7 mouse cellular contexts compared by ENCODE assay signal in genomic region chr9:107565556-107565955, GRCm38 (mm10). TPM values are rescaled to one million over a fixed set of nuclear protein-coding genes. Genes with fewer than 3 reads are reported as not detected.
DNase-seq lines count a peak whose midpoint lies in the region; ATAC-seq and TF ChIP-seq lines count a peak whose summit lies in the region.
"Not testable (repeated sequence)": the region's sequence is repeated elsewhere in the genome, so short reads cannot be mapped to it uniquely, and the experiment has no call there.

No protein-coding gene starts in this region.

- H3K4me2 ChIP-seq in forebrain, embryonic 12.5 days = not testable (repeated sequence)
- H3K4me2 ChIP-seq in heart, embryonic 16.5 days (ENCODE audit: low read depth, low read length) = peak overlapping the region; percentile 18; the same call in 1 of the 2 replicates
- peak overlapping the region; percentile 72 for H3K4me2 ChIP-seq in kidney, embryonic 15.5 days
- peak overlapping the region; percentile 37 for H3K4me2 ChIP-seq in liver, embryonic 11.5 days
- peak overlapping the region; percentile 91 for H3K4me2 ChIP-seq in lung, postnatal 0 days (replicated peaks; ENCODE audit: low read depth, low read length)

- H3K4me1 ChIP-seq in forebrain, embryonic 12.5 days = peaks cover 46% of the 10 kb centered on the region
- peaks cover 26% of the 10 kb centered on the region for H3K4me1 ChIP-seq in heart, embryonic 16.5 days (ENCODE audit: control insufficient read depth, insufficient read depth, low read length)
- H3K4me1 ChIP-seq in kidney, embryonic 15.5 days = peaks cover 58% of the 10 kb centered on the region
- peaks cover 43% of the 10 kb centered on the region for H3K4me1 ChIP-seq in liver, embryonic 11.5 days (replicated peaks; ENCODE audit: control insufficient read depth, insufficient read depth, low read length)
- peaks cover 15% of the 10 kb centered on the region; the same call in 1 of the 2 replicates for H3K4me1 ChIP-seq in lung, postnatal 0 days (ENCODE audit: insufficient read depth, low read depth, low read length)
- H3K4me1 ChIP-seq in small intestine, adult 2 months (ENCODE audit: control insufficient read depth, insufficient read depth, insufficient read length, low read length) = peaks cover 28% of the 10 kb centered on the region

- H3K9me3 ChIP-seq in forebrain, embryonic 12.5 days; heart, embryonic 16.5 days (replicated peaks; ENCODE audit: control insufficient read depth, low read length); kidney, embryonic 15.5 days (replicated peaks); liver, embryonic 11.5 days (ENCODE audit: control insufficient read depth, low read length); lung, postnatal 0 days (ENCODE audit: low read length): not testable (repeated sequence)

- not testable (repeated sequence) for H3K27me3 ChIP-seq in forebrain, embryonic 12.5 days; heart, embryonic 16.5 days (ENCODE audit: control insufficient read depth, insufficient read depth, low read length); kidney, embryonic 15.5 days; liver, embryonic 11.5 days (replicated peaks; ENCODE audit: control insufficient read depth, insufficient read depth, low read length); lung, postnatal 0 days (replicated peaks; ENCODE audit: insufficient read depth, low read length); small intestine, adult 2 months (ENCODE audit: control insufficient read depth, insufficient read depth, low read length)

- H3K36me3 ChIP-seq in forebrain, embryonic 12.5 days (replicated peaks) = peaks cover 45% of the 10 kb centered on the region
- peaks cover 14% of the 10 kb centered on the region for H3K36me3 ChIP-seq in heart, embryonic 16.5 days (ENCODE audit: control insufficient read depth, insufficient read depth)
- peaks cover 43% of the 10 kb centered on the region for H3K36me3 ChIP-seq in kidney, embryonic 15.5 days
- H3K36me3 ChIP-seq in liver, embryonic 11.5 days (ENCODE audit: control insufficient read depth, insufficient read depth, low read length) = peaks cover 23% of the 10 kb centered on the region
- not testable (repeated sequence) for H3K36me3 ChIP-seq in lung, postnatal 0 days (ENCODE audit: insufficient read depth, low read length)
- H3K36me3 ChIP-seq in small intestine, adult 2 months (ENCODE audit: control insufficient read depth, insufficient read depth, low read length) = peaks cover 25% of the 10 kb centered on the region

- ATAC-seq in forebrain, embryonic 12.5 days (ENCODE audit: low FRiP score); heart, embryonic 16.5 days (replicated peaks; ENCODE audit: extremely low read depth, insufficient read depth, low FRiP score); kidney, embryonic 15.5 days (replicated peaks; ENCODE audit: low FRiP score); liver, embryonic 11.5 days (replicated peaks; ENCODE audit: low FRiP score); lung, postnatal 0 days: not testable (repeated sequence)

- peak; percentile 61 for TF ChIP-seq CTCF in lung, postnatal 0 days (IDR thresholded peaks at IDR 0.05)
- not testable (repeated sequence) for TF ChIP-seq CTCF in small intestine, adult 2 months (IDR thresholded peaks at IDR 0.05; ENCODE audit: extremely low read depth, insufficient read length, insufficient replicate concordance, low read depth, low read length)

- H3K27ac ChIP-seq in forebrain, embryonic 12.5 days = 0 out of 2 replicates have a peak overlapping the region, but pooled peaks have one; percentile 8
- peak overlapping the region; percentile 9 for H3K27ac ChIP-seq in heart, embryonic 16.5 days (ENCODE audit: low read length)
- H3K27ac ChIP-seq in kidney, embryonic 15.5 days = peak overlapping the region; percentile 89
- H3K27ac ChIP-seq in liver, embryonic 11.5 days (ENCODE audit: low read depth, low read length) = not testable (repeated sequence)
- peak overlapping the region; percentile 92 for H3K27ac ChIP-seq in lung, postnatal 0 days (ENCODE audit: low read length)
- peak overlapping the region; percentile 99 for H3K27ac ChIP-seq in small intestine, adult 2 months (ENCODE audit: insufficient read depth, low read depth, low read length)

- TF ChIP-seq EP300 in lung, postnatal 0 days (IDR thresholded peaks at IDR 0.05) = not testable (repeated sequence)

- not testable (repeated sequence) for TF ChIP-seq POLR2A in small intestine, adult 2 months (IDR thresholded peaks at IDR 0.05; ENCODE audit: low read depth, low read length)

- H3K4me3 ChIP-seq in forebrain, embryonic 12.5 days (replicated peaks); heart, embryonic 16.5 days (ENCODE audit: low read length): not testable (repeated sequence)
- peak overlapping the region; percentile 18; the same call in 1 of the 2 replicates for H3K4me3 ChIP-seq in kidney, embryonic 15.5 days (replicated peaks)
- peak overlapping the region; percentile 21 for H3K4me3 ChIP-seq in liver, embryonic 11.5 days (ENCODE audit: low read depth, low read length)
- peak overlapping the region; percentile 19; the same call in 1 of the 2 replicates for H3K4me3 ChIP-seq in lung, postnatal 0 days (ENCODE audit: low read depth, low read length)
- H3K4me3 ChIP-seq in small intestine, adult 2 months (ENCODE audit: low read depth, low read length) = peak overlapping the region; percentile 27

- DNase-seq in NIH3T3 (ENCODE audit: low read depth) = peak; percentile 38
- DNase-seq in liver, embryonic 11.5 days (ENCODE audit: low spot score) = not testable (repeated sequence)
- peak; percentile 55 for DNase-seq in lung, postnatal 0 days (ENCODE audit: low spot score)

- not testable (repeated sequence) for H3K9ac ChIP-seq in forebrain, embryonic 12.5 days; heart, embryonic 16.5 days (ENCODE audit: low read length); kidney, embryonic 15.5 days; liver, embryonic 11.5 days (ENCODE audit: low read depth, low read length)
- H3K9ac ChIP-seq in lung, postnatal 0 days (replicated peaks; ENCODE audit: low read depth) = peak overlapping the region; percentile 19; the same call in 1 of the 2 replicates

- WGBS in forebrain, embryonic 12.5 days = 50% methylated on average over 5 of the region's 5 CpGs
- 43% methylated on average over 5 of the region's 5 CpGs for WGBS in heart, embryonic 16.5 days
- WGBS in kidney, embryonic 15.5 days = 50% methylated on average over 5 of the region's 5 CpGs
- 43% methylated on average over 5 of the region's 5 CpGs for WGBS in liver, embryonic 11.5 days
- WGBS in lung, postnatal 0 days = 37% methylated on average over 5 of the region's 5 CpGs
- WGBS in small intestine, adult 2 months = 45% methylated on average over 5 of the region's 5 CpGs

RNA-seq across cellular contexts. Expression of gene Hyal2, which starts 2.2 kb away (rescaled TPM):
- 108 and 110 TPM in 2 replicates for polyA plus RNA-seq in forebrain, embryonic 12.5 days (2016; fragmentation: Nextera tagmentation; extraction: Ambion mirVana)
- polyA plus RNA-seq in heart, embryonic 16.5 days (2015; fragmentation: Nextera tagmentation; extraction: Ambion mirVana) = 87.4 and 87.7 TPM in 2 replicates
- 111 and 117 TPM in 2 replicates for polyA plus RNA-seq in kidney, embryonic 15.5 days (2015; fragmentation: Nextera tagmentation; extraction: Ambion mirVana)
- 89.7 and 92.5 TPM in 2 replicates for polyA plus RNA-seq in liver, embryonic 11.5 days (2014; fragmentation: Nextera tagmentation; extraction: Ambion mirVana)
- 103 and 104 TPM in 2 replicates for polyA plus RNA-seq in lung, postnatal 0 days (2015; fragmentation: Nextera tagmentation; extraction: Ambion mirVana)
- polyA plus RNA-seq in small intestine, adult 2 months (2012; rRNA removed) = 119 and 213 TPM in 2 replicates

RNA-seq across cellular contexts. Expression of gene Tusc2, which starts 2.5 kb away (rescaled TPM):
- 77.2 and 79.9 TPM in 2 replicates for polyA plus RNA-seq in forebrain, embryonic 12.5 days (2016; fragmentation: Nextera tagmentation; extraction: Ambion mirVana)
- 44.3 and 44.7 TPM in 2 replicates for polyA plus RNA-seq in heart, embryonic 16.5 days (2015; fragmentation: Nextera tagmentation; extraction: Ambion mirVana)
- 46.5 and 46.8 TPM in 2 replicates for polyA plus RNA-seq in kidney, embryonic 15.5 days (2015; fragmentation: Nextera tagmentation; extraction: Ambion mirVana)
- 60.6 and 62.7 TPM in 2 replicates for polyA plus RNA-seq in liver, embryonic 11.5 days (2014; fragmentation: Nextera tagmentation; extraction: Ambion mirVana)
- 38.1 and 41.5 TPM in 2 replicates for polyA plus RNA-seq in lung, postnatal 0 days (2015; fragmentation: Nextera tagmentation; extraction: Ambion mirVana)
- 38.8 and 49.7 TPM in 2 replicates for polyA plus RNA-seq in small intestine, adult 2 months (2012; rRNA removed)

RNA-seq across cellular contexts. Expression of gene Hyal1, which starts 11.2 kb away (rescaled TPM):
- polyA plus RNA-seq in forebrain, embryonic 12.5 days (2016; fragmentation: Nextera tagmentation; extraction: Ambion mirVana) = 6.9 and 8.4 TPM in 2 replicates
- 7.5 and 8.4 TPM in 2 replicates for polyA plus RNA-seq in heart, embryonic 16.5 days (2015; fragmentation: Nextera tagmentation; extraction: Ambion mirVana)
- polyA plus RNA-seq in kidney, embryonic 15.5 days (2015; fragmentation: Nextera tagmentation; extraction: Ambion mirVana) = 8.6 and 10.5 TPM in 2 replicates
- 4.2 and 4.6 TPM in 2 replicates for polyA plus RNA-seq in liver, embryonic 11.5 days (2014; fragmentation: Nextera tagmentation; extraction: Ambion mirVana)
- 9.7 and 11.0 TPM in 2 replicates for polyA plus RNA-seq in lung, postnatal 0 days (2015; fragmentation: Nextera tagmentation; extraction: Ambion mirVana)
- polyA plus RNA-seq in small intestine, adult 2 months (2012; rRNA removed) = 2.3 and 2.6 TPM in 2 replicates

RNA-seq across cellular contexts. Expression of gene Naa80, which starts 13.1 kb away (rescaled TPM):
- 13.7 and 14.2 TPM in 2 replicates for polyA plus RNA-seq in forebrain, embryonic 12.5 days (2016; fragmentation: Nextera tagmentation; extraction: Ambion mirVana)
- polyA plus RNA-seq in heart, embryonic 16.5 days (2015; fragmentation: Nextera tagmentation; extraction: Ambion mirVana) = 15.1 and 19.2 TPM in 2 replicates
- 16.0 and 19.3 TPM in 2 replicates for polyA plus RNA-seq in kidney, embryonic 15.5 days (2015; fragmentation: Nextera tagmentation; extraction: Ambion mirVana)
- polyA plus RNA-seq in liver, embryonic 11.5 days (2014; fragmentation: Nextera tagmentation; extraction: Ambion mirVana) = 20.5 and 20.7 TPM in 2 replicates
- polyA plus RNA-seq in lung, postnatal 0 days (2015; fragmentation: Nextera tagmentation; extraction: Ambion mirVana) = 17.9 and 22.0 TPM in 2 replicates
- polyA plus RNA-seq in small intestine, adult 2 months (2012; rRNA removed) = 26.3 and 46.3 TPM in 2 replicates

RNA-seq across cellular contexts. Expression of gene Rassf1, which starts 14.2 kb away (rescaled TPM):
- polyA plus RNA-seq in forebrain, embryonic 12.5 days (2016; fragmentation: Nextera tagmentation; extraction: Ambion mirVana) = 40.0 and 45.7 TPM in 2 replicates
- polyA plus RNA-seq in heart, embryonic 16.5 days (2015; fragmentation: Nextera tagmentation; extraction: Ambion mirVana) = 54.0 and 55.3 TPM in 2 replicates
- 61.7 and 63.4 TPM in 2 replicates for polyA plus RNA-seq in kidney, embryonic 15.5 days (2015; fragmentation: Nextera tagmentation; extraction: Ambion mirVana)
- 31.2 and 37.0 TPM in 2 replicates for polyA plus RNA-seq in liver, embryonic 11.5 days (2014; fragmentation: Nextera tagmentation; extraction: Ambion mirVana)
- polyA plus RNA-seq in lung, postnatal 0 days (2015; fragmentation: Nextera tagmentation; extraction: Ambion mirVana) = 86.1 and 97.7 TPM in 2 replicates
- 14.1 and 33.2 TPM in 2 replicates for polyA plus RNA-seq in small intestine, adult 2 months (2012; rRNA removed)
